Mouse (Mus musculus): ENCODE results near the gene Gfra4.

The Gfra4 gene

GRCm38 (mm10) chr2:131042988-131043387 is at the start of gene Gfra4:
TSS of gene Gfra4 (minus strand) at chr2:131043088.
- no peak for DNase-seq (ENCODE audit: low read depth, low spot score)

DNA sequence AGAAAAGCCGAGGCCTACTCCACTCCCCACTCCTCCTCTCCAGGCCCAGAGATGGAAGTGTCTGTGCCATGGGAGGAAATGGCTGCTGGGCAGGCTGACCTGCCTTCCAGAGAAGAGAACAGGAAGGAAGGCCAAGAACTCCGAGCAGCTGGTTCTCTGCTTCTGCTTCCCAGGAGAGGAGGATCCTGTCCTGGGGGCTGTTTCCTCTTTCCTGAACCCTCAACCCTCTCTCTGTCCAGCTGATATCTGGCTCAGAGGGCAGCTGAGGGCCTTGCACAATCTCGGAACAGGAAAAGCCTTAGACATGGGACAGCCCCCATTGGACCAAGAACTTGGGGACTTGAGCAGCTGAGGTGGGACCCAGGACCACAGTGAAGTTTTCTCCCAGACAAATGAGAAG is 48.0 kb upstream of the Gfra4 start:
- no peak for DNase-seq (ENCODE audit: low read depth, low spot score)

DNA sequence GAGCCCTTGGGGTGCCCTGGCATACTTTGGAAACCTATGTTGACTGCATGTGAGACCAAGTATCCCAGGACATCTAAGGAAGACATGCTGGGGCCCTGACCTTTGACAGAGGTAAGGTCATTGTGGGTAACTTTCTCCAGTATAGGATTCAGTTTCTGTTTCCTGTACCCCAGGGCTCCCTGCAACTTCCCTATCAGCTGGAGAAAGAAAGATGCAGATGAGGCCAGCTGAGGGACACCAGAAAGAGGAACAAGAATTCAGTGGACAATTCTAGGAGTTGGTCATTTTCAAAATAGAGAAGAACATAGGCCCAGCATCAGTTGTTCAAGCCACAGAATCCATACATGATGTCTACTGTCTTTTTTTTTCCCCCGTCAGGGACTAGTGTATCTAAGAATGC is 46.7 kb upstream of the Gfra4 start:
- DNase-seq (ENCODE audit: low read depth, low spot score): no peak

DNA sequence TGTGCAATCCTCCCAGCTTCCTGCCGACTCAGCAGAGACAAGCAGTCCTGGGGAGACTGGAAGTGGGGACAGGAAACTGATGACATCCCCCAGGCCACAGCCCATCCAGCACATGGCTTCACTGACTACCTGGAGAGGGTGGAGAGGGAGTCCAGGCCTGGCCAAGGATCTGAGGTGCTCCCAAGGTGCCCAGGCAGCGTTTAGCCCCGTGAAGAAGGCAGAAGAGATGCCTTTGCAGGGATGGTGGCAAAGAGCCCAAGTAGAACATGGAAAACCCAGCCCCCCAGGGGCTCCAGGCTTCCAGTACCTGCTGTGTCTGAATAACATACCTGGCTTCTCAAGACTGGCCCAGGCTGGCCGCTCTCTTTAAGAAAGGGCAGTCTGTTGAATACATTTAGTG is 45.7 kb upstream of the Gfra4 start:
- DNase-seq (ENCODE audit: low read depth, low spot score): no peak

DNA sequence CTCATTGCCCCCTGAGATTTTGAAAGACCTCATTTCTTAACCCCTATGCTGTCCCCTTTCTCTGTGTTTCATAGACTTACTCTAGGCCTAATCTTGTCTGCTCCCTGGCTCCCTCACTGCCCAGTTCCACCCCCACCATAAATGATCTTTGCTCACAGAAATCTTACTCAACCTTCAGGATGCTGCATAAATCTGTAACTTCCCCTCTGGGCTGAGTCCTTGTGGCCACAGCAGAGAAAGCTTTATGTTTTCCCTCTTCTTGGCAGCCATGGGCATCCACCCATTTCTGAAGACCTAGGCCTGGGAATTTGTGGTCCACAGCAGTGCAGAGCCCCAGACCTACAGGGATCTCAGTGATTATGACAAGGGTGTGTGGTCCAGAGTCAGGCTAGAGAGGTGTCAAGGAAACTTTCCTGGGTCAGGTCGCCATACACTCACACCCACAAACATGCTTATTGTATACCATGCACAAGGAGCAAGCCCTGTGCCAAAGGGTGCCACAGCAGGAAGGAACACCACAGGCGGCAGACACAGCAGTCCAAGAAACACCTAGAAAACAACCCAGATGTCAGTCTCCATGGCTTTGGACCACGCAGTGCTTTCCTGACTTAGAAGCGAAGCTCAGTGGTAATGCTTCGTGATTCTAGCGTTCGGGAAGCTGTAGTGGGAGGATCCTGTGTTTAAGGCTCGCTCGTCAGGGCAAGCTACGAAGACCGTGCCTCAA is 43.9 kb upstream of the Gfra4 start, which contains the start of gene Siglec1:
Gene Siglec1 (minus strand): TSS at position 99 of the 724 bp plus-strand sequence.
- DNase-seq (ENCODE audit: low read depth, low spot score): no peak

DNA sequence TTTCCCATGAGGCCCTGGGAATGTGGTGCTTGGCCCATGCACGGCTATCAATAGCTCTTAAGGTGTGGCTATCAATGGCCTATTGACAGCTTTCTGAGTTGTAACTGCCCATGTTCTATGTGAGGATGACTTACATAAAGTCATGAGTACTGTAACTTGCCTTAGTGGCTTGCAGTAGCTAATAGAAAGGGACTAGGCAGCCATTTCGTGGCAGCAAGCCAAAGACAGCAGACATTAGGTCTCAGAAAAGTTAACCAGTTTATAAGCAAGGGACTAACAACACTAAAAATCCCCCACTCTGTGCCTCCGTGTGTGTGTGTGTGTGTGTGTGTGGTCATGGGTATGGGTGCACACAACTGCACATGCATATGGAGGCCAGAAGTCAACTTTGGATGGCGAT is 41.3 kb upstream of the Gfra4 start:
- DNase-seq (ENCODE audit: low read depth, low spot score): no peak

DNA sequence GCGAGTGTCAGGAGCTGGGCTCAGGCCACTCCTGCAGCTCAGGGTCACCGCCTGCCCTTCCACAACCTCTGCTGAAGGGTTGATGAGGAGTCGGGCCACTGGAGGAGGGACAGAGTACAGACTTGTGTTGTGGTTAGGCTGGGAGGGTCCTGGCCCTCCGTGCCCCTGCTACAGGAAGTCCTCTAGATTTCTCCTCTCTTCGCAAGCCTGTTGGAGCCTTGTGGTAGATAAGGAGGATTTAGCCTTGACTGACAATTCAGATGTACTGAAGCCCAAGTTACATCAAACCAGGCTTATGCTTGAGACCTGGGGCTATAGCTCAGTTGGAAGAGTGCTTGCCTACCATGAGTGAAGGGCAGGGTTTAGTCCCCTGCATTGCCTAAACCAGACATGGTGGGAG is 37.6 kb upstream of the Gfra4 start:
- DNase-seq (ENCODE audit: low read depth, low spot score): no peak

DNA sequence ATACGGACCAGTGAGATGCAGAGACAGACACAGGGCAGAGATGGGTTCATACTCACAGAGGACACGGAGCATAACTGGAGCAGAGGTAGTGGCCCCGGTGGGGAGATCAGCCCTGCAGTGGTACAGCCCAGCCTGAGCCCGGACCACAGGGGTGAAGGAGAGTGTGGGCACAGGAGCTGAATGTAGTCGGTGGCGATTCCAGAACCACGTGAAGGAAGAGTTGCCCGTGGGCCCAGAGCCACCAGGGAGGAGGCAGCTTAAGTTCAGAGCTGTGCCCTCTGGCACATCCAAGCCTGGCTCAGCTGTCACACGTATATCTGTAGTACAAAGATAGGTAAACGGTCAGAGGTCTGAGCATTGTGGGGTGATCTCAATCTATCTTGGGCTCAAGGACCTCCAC is 29.6 kb upstream of the Gfra4 start:
- DNase-seq (ENCODE audit: low read depth, low spot score): no peak

GRCm38 (mm10) chr2:131067481-131067880 is 24.6 kb upstream of the Gfra4 start:
- DNase-seq (ENCODE audit: low read depth, low spot score): no peak

DNA sequence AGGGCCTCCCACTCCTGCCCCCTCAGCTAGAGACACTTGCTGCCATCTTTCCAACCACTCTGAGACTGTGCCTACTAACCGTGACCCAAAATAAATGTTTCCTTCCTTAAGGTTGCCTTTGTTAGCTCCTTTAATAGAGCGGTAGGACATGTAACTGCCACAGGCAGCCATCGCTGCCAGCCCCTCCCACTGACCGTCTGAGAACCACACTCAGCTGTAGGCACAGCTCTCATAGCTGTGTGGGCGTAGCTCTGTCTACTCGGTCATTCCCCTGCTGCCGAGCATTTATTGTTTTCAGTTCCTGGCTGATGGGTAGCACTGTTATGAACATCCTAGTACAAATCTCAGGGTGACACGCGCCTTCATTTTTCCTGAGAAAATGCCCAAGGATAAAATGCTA is 23.5 kb upstream of the Gfra4 start:
- no peak for DNase-seq (ENCODE audit: low read depth, low spot score)

DNA sequence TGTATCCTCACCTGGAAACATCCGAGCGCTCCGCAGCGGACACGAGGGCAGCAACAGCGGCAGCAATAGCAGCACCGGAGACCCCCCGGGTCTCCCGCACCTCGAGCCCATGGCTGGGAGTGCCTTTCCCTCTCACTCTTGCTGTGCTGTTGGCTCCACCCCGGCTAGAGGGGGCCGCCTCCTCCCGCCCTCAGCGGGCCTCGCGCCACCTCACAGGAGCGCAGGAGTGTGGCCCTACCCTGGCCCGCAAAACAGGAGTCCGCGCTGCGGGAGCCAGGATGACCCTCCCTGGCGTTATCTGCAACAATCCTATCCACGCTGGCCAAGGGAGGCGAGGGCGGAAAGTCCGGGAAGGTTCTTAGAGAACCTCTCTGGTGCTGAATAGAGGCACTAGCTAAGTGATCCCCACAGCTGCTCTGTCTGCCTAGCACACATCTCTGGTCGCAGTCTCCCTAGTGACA is 20.5 kb upstream of the Gfra4 start, which contains the start of gene Adam33:
Gene Adam33 (minus strand): TSS at position 411 of the 461 bp plus-strand sequence.
- no peak for DNase-seq (ENCODE audit: low read depth, low spot score)

DNA sequence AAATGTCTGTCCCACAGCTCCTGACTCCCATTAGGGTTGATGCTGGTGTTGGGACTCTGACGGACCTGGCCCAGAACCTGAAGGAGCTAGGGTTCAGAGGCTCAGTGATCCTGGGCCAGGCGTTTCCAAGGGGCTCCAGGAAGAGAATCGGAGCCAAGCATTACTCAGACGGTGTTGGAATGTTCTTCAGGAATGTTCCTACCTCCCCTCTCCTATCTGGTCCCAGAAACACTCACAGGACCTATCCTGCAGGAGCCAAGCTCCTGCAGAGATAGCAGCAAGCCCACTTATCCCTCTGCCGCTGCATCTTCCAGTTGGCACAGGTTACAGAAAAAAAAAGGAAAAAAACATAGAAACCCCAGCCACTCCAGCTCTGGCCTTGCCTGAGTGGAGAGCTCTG is 18.7 kb upstream of the Gfra4 start:
- DNase-seq (ENCODE audit: low read depth, low spot score): no peak

DNA sequence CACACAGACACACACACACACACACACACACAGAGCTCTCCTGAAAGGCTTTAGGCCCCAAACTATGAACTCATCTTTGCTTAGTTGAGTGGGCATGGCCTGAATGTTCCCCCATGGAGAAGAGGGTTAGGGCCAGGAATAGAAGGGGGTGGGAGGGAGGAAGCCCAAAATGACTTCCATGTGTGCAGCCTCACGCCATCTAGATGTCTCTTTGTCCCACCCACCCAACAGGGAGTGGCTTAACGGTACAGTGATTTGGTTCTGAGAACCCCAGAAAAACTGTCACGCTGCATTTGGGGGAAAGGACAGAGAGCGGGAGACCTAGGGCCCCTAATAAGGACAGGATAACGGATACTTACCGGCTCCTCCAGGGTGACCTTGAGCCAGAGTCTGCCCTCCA is 17.9 kb upstream of the Gfra4 start:
- DNase-seq (ENCODE audit: low read depth, low spot score): no peak

GRCm38 (mm10) chr2:131059781-131060540 is 17.1 kb upstream of the Gfra4 start:
- no peak for DNase-seq (ENCODE audit: low read depth, low spot score)

GRCm38 (mm10) chr2:131059377-131059776 is 16.5 kb upstream of the Gfra4 start:
- no peak for DNase-seq (ENCODE audit: low read depth, low spot score)

GRCm38 (mm10) chr2:131058672-131059071 is 15.8 kb upstream of the Gfra4 start:
- DNase-seq (ENCODE audit: low read depth, low spot score): no peak

GRCm38 (mm10) chr2:131056191-131056590 is 13.3 kb upstream of the Gfra4 start:
- DNase-seq (ENCODE audit: low read depth, low spot score): no peak

- no peak for DNase-seq (ENCODE audit: low read depth, low spot score)
Observed at GRCm38 (mm10) chr2:131055631-131056030, 12.7 kb upstream of the Gfra4 start.

DNA sequence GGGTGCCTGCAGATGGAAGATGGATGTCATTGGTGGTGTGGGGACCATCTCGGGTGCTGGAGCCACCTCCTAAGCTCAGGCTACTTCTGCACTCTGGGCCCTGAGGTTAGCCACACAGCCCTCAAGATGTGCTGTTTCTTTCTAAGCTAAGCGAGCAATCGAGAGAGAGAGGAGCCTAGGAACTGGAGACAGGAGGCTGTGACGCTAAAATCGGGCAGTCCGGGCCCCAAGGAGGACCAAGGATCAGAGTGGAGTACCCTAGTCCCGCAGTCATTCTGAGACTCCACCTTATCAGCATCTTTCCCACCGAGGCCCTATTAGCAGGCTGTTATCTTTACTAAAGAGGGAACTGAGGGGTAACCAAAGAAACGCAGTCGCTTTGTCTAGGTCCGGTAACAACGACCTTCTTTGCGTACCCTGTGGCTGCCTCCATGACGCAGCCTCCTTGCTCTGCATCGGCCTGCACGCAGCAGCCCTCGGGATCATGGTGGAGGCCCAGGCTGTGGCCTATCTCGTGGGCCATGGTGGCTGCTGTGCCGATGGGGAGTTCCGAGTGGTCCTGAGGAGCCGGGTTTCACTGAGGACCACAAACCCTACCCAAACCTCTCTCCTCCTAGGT is 11.9 kb upstream of the Gfra4 start:
- no peak for DNase-seq (ENCODE audit: low read depth, low spot score)

DNA sequence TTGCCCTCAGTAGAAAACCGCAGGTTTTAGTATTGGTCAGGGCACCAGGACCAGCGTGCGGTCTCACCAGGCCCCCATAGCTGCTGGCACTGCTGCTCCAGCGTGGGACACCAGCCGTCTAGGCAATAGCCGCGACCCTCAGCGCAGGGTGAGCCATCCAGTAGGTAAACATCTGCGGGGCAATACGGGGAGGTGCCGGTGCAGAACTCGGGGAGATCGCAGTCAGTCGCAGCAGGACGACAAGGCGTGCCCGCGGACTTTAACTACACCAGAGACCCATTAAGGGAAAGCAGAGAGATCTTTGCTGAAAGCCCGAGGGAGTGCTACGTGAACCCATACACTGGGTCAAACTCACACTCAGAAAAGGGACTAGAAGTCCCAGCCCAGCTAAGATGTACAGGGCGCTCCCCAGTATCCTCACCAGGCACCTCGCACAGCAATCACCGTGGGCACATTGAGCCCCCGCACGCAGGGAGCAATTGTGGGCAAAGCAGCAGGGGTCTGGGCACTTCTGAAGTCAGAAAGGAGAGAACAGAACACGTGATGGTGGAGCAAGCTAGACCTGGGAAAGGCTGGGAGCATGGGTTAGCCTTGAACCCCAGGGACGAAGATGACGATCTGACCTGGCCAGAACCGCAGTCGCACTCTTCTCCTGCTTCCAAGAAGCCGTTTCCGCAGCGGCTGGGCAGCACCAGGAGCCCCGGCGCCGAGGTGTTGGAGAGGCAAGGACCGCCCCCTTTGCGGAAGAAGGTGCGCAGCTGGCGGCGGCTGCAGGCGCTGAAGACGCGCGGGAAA is 11.2 kb upstream of the Gfra4 start:
- no peak for DNase-seq (ENCODE audit: low read depth, low spot score)

DNA sequence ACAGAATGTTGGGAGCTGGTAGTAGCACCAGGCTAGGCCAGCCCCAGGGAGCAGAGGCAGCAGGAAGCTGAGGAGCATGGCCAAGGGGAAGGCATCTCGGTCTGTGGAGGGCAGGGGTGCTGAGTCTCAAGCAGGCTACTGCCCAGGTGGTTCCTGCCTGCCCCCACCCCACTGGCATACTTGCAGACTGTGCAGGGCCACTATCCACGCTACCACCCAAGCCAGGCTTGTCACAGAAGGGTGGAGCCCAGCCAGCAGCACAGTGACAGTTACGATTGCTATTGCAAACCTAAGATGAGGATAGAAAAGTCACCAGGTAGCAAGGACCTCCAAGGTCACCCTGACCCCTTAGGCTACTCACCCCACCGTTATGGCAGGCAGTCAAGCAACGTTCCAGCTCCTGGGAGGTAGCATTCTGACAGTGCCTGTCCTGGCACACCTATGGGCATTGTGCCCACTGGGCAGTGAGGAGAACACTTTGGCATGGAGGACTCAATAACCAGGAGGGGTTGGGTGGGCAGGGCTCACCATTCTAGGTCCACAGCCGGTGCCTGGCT is 10.1 kb upstream of the Gfra4 start:
- DNase-seq (ENCODE audit: low read depth, low spot score): no peak

All from telencephalon, adult 2 months (tissue).